Mouse (Mus musculus) retina, postnatal 1 day (tissue): Measurements from ENCODE around the gene Hmga1b.
"Not testable (repeated sequence)": the region's sequence is repeated elsewhere in the genome, so short reads cannot be mapped to it uniquely, and the experiment has no call there.

Source experiments
- DNase-seq: peaks from one replicate; pipeline ENCODE4 v3.0.0-alpha.2; 2012

The Hmga1b gene

GRCm38 (mm10) chr11:120784064-120784791 is 21.6 kb downstream of the Hmga1b start, which contains the start of the genes Rfng and Gps1:
Rfng (minus strand) TSS chr11:120784207.
Gps1 (plus strand) TSS chr11:120784272.
- peak; percentile 87 for DNase-seq

GRCm38 (mm10) chr11:120785145-120785544 is 22.6 kb downstream of the Hmga1b start:
- DNase-seq, result no peak

- not testable (repeated sequence) for DNase-seq
These were observed 25.9 kb downstream of the Hmga1b start for GRCm38 (mm10) chr11:120788460-120788859.

DNA sequence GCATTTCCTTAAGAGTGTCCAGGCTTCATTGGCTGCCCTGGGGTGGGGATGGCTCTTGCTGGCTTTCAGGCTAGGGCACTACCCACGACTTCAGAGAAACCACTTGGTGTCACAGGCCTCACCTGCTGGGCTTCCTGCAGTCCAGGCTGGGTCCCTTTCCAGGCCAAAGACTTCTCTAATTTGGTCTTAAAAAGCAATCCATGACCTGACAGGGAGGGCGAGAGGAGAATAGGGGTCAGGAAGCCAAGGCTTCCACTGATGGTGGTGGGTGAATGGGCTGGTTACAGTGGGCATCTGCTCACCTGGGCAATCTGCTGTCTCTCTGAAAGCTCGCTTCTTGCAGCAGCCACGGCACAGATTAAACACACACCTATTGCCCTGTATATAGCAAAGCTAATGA is 26.8 kb downstream of the Hmga1b start:
- no peak for DNase-seq

DNA sequence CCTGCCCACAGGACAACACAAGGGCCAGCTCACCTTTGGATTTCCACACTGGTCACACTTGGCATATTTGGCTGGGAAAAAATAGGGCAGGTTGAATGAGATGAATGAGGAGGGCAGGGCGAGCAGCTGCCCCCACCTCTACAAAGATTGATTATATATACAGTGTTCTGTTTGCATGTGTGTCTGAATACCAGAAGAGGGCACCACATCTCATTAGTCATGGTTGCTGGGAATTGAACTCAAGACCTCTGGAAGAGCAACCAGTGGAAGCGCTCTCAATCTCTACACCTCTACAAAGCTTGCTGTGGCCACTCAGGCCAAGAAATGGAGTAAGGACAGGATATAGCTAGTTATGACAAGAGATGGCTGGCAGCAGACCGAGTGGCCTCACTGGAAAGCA is 27.2 kb downstream of the Hmga1b start:
- DNase-seq, result no peak

GRCm38 (mm10) chr11:120792652-120793051 is 30.1 kb downstream of the Hmga1b start:
- no peak for DNase-seq

GRCm38 (mm10) chr11:120795756-120796613 is 33.4 kb downstream of the Hmga1b start, which contains the start of gene Dus1l:
Dus1l (minus strand) TSS chr11:120796403.
- DNase-seq, result peak; percentile 98

DNA sequence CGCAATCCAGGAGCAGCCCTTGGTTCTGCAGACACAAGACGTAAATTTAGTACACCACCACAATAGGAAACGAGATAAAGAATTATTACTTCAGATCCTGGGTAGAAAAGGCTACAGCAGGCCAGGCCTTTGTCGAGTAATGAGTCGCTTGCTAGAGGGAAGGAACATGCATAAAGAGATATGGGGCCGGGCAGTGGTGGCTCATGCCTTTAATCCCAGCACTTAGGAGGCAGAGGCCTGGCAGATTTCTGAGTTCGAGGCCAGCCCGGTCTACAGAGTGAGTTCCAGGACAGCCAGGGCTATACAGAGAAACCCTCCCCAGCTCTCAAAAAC is 34.0 kb downstream of the Hmga1b start:
- DNase-seq, result no peak

DNA sequence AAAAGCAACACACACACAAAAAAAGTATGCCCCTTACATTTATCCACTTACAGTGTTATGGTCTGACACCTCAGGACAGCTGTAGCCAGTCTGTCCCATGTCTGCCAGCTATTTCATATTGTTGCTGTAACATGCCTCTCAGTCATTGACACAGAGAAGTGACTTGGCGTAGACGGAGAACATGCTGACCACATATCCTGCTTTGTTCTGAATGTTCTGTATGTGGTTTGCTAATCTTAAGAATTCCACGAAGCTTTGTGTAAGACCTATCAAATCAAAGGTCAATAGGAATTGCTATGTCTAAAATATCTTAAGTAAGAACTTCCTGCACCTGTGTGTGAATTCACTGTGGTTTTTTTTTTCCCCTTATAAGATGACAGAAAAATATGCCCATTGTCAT is 35.6 kb downstream of the Hmga1b start:
- DNase-seq, result no peak

- no peak for DNase-seq
These were observed 36.8 kb downstream of the Hmga1b start for GRCm38 (mm10) chr11:120799316-120799890.

GRCm38 (mm10) chr11:120800061-120800904 is 37.7 kb downstream of the Hmga1b start:
- DNase-seq, result peak; percentile 92

GRCm38 (mm10) chr11:120804274-120804673 is 41.7 kb downstream of the Hmga1b start:
- DNase-seq, result no peak

DNA sequence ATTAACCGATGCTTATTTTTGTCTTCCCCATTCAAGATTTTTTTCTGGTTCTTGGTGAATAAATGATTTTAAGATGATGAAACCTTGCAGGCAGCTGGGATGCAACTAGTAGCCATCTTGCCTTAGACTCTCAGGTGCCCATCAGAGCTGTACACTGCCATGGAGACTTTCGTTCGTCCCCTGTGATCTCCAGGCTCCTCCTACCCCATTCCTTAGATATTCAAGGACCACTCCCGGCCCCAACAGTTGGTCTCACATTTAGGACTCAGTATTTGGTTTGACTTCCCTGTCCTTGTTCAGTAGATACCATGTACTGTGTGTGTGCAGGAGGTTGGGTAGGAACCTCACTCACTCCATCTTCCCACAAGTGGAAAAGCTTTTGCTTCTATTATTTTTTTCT is 42.2 kb downstream of the Hmga1b start:
- DNase-seq, result no peak

- DNase-seq, result no peak
These were observed 43.0 kb downstream of the Hmga1b start for GRCm38 (mm10) chr11:120805375-120806298.

- no peak for DNase-seq
These were observed 45.4 kb downstream of the Hmga1b start for GRCm38 (mm10) chr11:120808010-120808409.

GRCm38 (mm10) chr11:120812068-120812467 is 49.5 kb downstream of the Hmga1b start:
- no peak for DNase-seq
